Mouse (Mus musculus): ENCODE results near the gene Zc3h18. TPM values are rescaled to one million over a fixed set of nuclear protein-coding genes. Genes with fewer than 3 reads are reported as not detected.
A peak's percentile ranks its signal among the peaks of the same experiment; 100 is the strongest.

The Zc3h18 gene
- total RNA-seq, 2 experiments from 2014 or later, result 36.0 to 39.4 TPM

DNA sequence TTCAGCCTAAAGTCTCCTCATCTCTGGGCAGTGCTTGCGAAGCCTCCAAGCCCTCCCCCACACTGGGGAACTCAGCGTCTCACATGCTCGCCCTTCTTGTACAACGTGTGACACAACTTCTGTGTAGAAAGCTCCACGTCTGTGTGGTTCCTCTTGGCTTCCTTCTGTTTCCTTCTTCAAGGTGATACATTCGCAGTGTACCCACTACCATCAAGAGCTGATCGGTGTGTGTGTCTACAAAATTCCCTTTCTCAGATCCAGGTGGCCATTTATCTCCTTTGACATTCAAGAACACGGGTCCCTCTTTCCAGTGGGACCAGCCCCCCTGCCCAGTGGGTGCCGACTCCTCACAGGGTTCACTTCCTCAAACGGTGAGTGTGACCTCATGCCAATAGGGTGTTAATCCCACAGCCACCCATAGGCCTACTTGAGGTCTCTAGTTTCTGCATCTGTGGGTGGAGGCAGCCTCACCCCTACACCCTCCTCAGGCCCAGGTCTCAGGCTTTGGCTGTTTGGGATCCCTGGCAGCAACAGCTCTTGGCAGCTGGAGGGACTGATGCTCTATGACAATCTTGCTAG is 53.7 kb downstream of the Zc3h18 start:
- intact Hi-C loops (cut with DNase I), result no loop called here
- DNase-seq (ENCODE audit: low spot score in 2 of 2), result no peak

DNA sequence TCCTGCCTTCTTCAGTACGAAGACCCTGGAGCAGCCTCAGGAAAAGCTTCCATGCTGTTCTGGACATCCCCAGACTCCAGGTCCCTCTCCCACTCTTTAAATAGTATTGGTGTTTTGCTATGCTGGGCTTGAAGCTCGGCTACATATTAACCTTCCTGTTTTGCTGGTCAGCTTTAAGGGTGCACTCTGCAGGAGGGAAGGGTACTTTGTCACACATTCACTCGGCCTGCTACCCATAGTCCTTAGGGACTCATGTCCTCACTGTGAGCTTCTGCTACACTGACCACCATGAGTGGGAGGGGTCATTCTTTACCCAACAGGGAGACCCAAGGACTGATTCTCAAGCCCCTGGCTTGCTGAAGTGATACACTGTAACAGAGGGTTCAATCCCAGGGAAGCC is 54.2 kb downstream of the Zc3h18 start:
- DNase-seq (ENCODE audit: low spot score in 2 of 2), result no peak
- intact Hi-C loops (cut with DNase I), result no loop called here

GRCm38 (mm10) chr8:122431694-122432442 is 55.5 kb downstream of the Zc3h18 start:
- intact Hi-C loops (cut with DNase I), result no loop called here
- no peak for DNase-seq (ENCODE audit: low spot score in 2 of 2)

- intact Hi-C loops (cut with DNase I), result no loop called here
- peak in 1 of 2 experiments; percentile 16 for DNase-seq (ENCODE audit: low spot score in 2 of 2)
Measured at GRCm38 (mm10) chr8:122432443-122433268, 56.2 kb downstream of the Zc3h18 start, which contains the start of gene Cyba. TSS of gene Cyba (minus strand) at chr8:122432930.

DNA sequence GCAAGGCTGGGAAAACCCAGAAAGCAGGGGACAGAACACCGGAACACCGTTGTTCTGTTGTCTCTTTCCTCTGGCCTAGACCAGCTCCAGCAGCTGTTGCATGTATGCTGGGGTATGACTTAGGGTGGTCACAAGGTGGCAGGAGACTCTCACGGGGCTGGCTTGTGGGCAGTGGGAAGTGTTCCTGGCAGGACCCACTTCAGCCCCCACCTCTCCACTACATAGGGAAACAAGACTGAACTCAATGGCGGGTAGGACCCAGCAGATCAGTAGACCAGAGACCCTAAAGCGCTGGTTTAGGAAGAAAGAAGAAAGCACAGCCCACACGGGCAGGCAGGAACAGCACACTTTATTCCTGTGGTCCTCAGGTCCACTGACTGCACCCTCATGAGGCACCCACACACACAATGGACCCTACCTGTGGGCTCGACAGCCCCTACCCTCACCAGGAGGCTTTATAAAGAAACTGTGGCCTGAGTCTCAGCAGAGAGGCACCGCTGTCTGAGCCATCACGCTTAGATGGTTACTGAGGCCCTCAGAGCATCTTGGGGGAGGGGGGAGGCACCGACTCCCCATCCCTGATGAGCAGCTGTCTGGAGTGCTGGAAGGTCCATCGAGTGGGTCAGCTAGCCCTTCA is 57.0 kb downstream of the Zc3h18 start:
- intact Hi-C loops (cut with DNase I), result no loop called here
- no peak for DNase-seq (ENCODE audit: low spot score in 2 of 2)

DNA sequence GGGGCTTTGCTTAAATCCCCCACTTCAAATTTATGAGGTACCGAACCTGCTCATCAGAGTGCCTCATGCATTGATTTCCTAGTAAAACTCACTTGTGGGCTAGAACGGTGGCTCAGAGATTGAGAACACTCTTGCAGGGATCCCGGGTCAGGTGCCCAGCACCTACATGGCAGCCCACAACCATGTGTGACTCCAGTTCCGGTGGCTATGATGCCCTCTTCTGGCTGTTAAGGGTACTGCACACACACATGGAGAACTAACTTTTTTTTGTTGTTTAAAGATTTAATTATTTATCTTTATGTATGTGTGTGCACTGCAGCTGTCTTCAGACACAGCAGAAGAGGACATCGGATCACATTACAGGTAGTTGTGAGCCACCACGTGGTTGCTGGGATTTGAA is 59.0 kb downstream of the Zc3h18 start:
- intact Hi-C loops (cut with DNase I), result no loop called here

GRCm38 (mm10) chr8:122436146-122436545 is 59.7 kb downstream of the Zc3h18 start:
- intact Hi-C loops (cut with DNase I), result no loop called here
- DNase-seq (ENCODE audit: low spot score in 2 of 2), result no peak

More for the DNA sequence above, 59.0 kb downstream of the Zc3h18 start:
- DNase-seq (ENCODE audit: low spot score in 2 of 2), result no peak

DNA sequence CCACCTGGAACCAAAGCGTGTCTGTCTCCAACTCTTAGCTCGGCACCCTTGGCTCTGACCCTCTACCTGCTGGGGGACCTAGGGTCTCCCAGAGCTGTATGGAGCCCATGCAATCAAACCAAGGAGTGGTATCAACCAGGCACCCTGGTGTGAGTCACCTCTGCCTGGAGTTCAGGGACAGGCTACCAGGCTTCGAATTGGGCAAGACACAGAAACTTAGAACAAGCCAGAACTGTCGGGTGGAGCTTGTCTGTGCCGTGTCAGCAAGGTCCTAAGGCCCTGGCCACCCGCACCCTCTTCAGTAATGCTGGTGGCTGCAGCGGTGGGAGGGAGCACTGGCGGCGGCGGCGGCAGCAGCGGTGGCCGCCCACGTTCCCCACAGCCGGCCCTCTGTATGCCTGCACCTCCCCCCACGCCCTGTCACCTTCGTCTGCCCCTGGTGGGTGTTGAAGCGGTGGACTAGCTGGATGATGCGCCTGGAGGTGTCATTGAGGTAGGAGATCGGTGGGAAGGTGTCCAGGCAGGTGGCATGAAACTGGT is 60.2 kb downstream of the Zc3h18 start:
- intact Hi-C loops (cut with DNase I), result no loop called here
- DNase-seq (ENCODE audit: low spot score in 2 of 2), result no peak

DNA sequence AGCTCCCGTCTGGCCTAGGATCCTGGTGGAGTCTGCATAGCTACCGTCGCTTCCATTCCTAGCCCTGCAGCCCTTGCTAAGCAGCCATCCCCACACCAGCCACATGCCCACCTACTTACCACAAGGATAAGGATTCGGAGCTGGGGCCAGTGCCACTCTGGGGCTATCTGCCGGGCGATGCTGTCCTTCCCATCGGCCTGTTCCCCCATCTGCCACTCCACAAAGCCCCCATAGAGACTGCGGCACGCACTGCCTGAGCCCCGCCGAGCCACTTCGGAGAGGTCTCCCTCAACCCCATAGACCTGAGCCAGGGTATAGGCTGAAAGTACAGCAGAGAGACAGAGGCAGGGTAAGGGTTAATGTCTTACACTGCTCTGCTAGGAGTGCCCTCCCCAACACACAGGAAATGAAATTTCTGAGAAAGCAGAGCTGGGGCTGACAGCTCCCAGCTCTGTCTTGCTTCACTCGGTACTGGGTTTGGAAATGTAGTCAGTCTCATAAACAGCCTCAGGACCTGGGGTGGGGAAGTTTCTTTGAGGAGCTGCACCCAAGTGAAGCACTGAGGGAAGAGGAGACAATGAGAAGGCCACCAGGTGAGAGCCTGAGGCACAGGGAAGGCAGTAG is 61.4 kb downstream of the Zc3h18 start:
- no peak for DNase-seq (ENCODE audit: low spot score in 2 of 2)
- intact Hi-C loops (cut with DNase I), result no loop called here

DNA sequence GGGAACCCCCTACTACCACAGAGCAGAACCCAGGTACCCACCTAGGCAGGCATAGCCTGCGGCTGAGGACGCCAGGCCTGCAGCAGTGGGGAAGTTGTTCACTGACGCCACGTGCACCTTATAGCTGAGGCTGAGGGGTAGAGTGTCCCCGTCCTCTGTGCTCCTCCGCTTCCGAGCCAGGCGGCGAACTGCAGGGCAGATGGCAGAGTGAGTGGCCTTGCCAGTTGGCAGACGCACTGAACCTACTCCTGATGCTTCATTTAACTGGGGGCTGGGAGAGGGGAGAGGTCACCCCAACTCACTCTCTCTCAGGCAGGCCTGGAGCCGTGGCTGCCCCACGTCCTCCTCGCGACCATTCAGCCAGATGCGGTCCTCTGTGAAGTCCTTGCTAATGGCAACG is 62.9 kb downstream of the Zc3h18 start:
- intact Hi-C loops (cut with DNase I), result no loop called here
- DNase-seq (ENCODE audit: low spot score in 2 of 2), result no peak

- intact Hi-C loops (cut with DNase I), result no loop called here
- DNase-seq (ENCODE audit: low spot score in 2 of 2), result no peak
Measured at GRCm38 (mm10) chr8:122441326-122441725, 64.9 kb downstream of the Zc3h18 start.

- intact Hi-C loops (cut with DNase I), result no loop called here
- no peak for DNase-seq (ENCODE audit: low spot score in 2 of 2)
Measured at GRCm38 (mm10) chr8:122442356-122442755, 65.9 kb downstream of the Zc3h18 start.

DNA sequence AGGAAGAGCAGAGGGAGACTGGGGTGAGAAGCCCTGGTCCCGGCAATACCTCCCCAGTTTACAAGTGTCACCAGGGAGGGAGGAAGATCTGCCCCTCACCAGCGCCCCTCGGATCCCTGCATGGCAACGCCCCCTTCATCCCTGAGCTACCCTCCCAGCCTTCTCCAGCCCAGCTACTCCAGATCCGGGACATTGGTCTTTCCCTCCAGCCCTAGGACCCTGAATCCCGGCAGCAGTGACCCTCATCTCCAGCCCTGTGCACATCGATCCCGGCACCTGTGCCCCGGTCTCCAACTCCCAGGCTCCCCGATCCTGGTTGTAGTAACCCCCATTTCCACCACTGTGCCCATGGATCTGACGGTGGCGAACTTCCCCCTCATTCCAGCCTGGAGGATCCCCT is 66.4 kb downstream of the Zc3h18 start:
- no peak for DNase-seq (ENCODE audit: low spot score in 2 of 2)
- intact Hi-C loops (cut with DNase I), result no loop called here

DNA sequence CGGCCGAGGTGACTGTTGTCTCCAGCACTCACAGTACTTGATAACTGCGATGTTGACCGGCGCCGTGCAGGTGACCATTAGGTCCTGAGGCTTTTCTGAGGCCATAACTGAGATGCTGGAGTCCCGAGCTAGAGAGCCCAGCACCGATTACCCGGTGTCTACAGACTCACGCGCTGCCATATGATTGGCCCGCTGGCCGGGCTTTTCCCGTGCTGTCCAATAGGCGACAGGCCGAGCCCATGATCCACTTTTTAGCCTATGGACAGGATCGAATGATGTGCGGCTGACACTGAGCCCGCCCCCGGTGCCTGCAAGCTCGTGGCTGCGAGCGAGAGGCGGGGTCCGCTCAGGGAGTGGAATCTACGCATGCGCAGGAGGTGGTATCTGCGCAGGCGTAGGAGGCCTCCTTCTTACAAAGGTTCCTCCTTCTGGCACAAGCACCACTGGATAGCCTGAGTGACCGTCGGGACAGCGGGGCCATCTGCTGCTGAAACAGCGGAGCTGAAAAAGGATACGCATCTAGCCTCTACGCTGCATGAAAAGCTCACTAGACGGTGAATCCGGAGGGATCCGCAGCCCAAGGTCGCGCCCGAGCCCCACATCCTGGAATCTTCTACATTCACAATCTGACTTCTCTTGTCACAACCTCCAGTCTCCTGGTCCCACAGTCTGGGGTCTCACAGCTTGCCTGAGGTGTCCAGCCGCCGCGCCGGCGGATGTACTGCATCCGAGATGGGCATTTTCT is 67.0 kb downstream of the Zc3h18 start, which contains the start of gene Mvd:
Mvd (minus strand) TSS at position 161 of the 745 bp plus-strand sequence.
- intact Hi-C loops (cut with DNase I), result no loop called here
- peak; percentile 99 to 100 for DNase-seq (ENCODE audit: low spot score in 2 of 2)

DNA sequence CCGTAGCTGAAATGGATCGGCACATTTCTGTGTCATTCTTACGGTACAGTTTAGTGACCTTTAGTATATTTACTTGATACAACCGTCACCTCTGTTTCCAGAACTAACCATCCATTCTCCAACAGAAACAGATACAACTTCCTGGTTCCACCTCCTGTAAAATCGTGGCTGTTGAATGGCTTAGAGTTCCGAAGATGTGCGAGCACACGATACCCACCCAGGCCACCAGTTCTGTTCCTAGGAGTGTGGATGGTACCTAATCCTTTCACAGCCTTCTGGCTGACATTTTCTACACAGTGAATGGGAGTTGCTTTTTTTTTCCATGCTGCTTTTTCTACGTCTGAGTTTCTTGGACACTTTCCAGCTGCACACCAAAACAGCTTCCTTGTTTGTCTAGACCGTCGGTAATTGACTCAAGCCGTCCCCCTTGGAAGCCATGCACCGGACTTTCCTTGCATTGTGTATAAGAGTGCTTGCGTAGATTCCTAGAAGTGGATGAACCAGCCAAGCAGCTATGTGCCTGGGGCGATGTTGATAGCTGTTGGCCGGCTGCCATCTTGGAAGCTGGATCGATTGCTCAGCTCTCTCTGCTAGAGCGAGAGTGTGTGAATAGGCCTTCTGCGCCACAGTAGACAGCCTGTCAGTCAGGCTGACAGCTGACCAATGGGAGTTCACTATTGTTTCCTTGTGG is 67.8 kb downstream of the Zc3h18 start:
- intact Hi-C loops (cut with DNase I), result no loop called here
- DNase-seq (ENCODE audit: low spot score in 2 of 2), result peak; percentile 84

- intact Hi-C loops (cut with DNase I), result no loop called here
- no peak for DNase-seq (ENCODE audit: low spot score in 2 of 2)
Measured at GRCm38 (mm10) chr8:122445203-122445602, 68.8 kb downstream of the Zc3h18 start.

DNA sequence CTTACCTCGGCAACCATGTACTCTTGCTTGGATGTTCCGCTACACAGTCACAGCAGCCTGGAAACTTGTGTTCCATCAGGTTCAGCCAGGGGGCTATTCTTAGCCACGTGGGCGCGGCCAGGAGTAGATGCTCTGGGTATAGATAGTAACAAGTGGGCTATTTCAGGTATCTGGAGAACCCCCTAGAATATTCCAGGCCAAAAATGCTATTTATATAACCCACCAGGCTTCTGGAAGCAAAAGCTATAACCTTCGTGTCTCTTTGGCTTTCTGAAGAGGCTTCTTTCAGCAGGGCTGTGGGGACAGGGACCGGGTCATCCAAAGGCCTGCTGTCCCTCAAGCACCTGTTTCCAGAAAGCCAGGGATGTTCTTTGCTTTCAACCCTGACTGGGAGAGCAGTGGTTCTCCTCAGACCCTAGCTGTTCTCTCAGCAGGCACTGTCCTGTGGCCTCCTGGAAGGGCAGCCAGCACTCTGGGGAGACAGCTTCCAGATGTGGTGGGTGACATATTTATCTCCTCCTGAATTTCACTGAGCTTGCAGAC is 74.8 kb downstream of the Zc3h18 start:
- no peak for DNase-seq (ENCODE audit: low spot score in 2 of 2)
- intact Hi-C loops (cut with DNase I), result no loop called here

DNA sequence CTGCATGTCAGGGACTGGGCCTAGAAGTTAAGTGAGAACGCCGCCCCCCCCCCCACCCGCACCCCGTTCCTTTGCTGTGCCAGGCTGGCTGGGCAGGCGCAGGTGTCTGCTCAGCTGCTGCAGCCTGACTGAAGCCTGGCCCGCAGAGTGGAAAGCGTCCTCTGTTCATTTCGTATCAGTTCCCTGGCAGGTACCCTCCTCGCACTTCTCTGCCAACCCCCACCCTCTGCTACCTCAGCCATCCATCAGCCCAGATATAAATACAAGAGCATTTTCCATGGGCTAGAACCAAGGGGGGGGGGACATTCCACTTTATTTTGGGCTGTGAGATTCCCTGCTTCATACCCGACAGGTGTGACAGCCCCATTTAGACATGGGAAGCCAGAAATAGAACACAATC is 75.7 kb downstream of the Zc3h18 start:
- intact Hi-C loops (cut with DNase I), result no loop called here
- no peak for DNase-seq (ENCODE audit: low spot score in 2 of 2)
